Mouse (Mus musculus) ovary, adult 18-20 months (tissue): Measurements from ENCODE around the gene Serpina5.

Experiments used
- DNase-seq: peaks from one replicate; pipeline ENCODE4 v3.0.0; 2022; ENCODE audit warnings: low spot score, mixed read lengths

Gene Serpina5

DNA sequence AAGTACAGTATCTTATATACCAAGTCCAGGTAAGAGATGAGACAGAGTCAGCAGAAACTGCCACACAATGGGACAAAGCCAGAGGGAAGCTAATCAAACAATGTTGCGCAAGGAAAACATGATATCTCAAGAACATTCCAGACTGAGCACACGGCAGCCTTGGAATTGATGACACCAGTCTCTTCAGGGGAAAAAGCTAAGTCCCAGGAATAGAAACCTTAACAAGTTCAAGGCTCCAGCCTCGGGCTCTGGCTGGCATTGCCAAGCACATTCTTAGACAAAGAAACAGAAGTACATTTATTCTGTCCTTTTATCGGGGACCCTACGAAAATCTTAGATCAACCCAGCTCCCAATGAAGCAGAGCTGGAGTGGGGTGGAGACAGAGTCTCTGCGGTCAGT, at the start of gene Serpina5:
Gene Serpina5 (plus strand): TSS at position 346 of the 400 bp plus-strand sequence.
- peak; percentile 41 for DNase-seq

GRCm38 (mm10) chr12:104053995-104054394, 46.9 kb upstream of the Serpina5 start:
- no peak for DNase-seq

DNA sequence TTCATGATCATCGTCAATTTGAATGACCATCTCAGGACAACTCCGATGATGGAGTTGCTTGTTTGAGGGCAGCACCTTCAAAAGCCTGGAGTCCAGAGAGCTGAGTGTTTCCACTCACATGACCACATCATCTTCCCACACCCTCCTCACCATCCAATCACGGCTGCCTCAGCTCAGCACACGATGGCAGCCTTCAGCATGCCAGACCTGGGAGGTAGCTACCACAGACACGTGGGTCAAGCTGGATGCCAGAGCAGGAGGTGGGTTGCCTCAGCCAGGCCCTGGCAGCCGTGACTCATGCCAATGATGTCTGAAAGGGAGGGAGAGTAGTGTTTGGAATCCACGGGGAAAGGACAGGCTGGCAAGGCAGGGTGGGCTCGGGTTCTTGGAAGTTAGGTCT, 45.2 kb upstream of the Serpina5 start:
- no peak for DNase-seq

DNA sequence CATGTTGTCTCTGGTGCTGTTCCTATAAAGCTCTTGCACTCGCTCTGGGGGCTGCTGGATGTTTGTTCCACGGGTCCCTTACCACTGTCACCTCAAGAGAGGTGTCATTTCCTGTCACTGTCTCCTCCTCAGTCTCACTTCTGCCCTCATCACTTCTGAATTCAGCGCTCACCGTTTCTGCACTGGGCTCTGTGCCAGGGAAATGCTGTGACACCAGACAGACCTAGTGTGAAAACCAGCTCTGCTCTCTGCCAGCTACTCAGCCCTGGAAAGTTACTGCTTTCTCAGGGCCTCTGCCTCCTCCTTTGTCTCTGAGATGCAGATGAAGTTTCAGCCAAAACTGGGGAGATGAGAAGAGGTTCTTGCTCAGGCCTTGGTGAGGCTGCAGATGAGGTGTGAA, 43.9 kb upstream of the Serpina5 start:
- no peak for DNase-seq

DNA sequence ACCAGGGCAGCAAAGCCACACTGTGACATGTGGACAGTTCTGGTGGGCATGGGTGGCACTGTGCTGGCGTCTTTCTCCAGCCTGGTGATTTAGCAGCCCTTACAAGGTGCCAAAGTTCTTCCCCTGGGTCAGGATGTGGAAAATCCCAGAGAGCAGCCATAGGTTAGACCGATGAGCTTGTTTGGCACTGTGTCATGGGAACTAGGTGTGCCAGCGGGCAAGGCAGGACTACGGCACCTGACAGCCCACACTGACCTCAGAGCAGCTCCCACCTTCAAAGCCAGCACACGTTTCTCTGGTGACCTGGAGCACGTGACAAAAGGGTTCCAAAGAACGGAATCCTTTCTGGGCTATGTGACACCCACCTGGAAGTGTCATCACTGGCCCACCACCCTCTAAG, 43.4 kb upstream of the Serpina5 start:
- DNase-seq: no peak

- DNase-seq: no peak
These were observed 40.8 kb upstream of the Serpina5 start for GRCm38 (mm10) chr12:104060126-104060525.

DNA sequence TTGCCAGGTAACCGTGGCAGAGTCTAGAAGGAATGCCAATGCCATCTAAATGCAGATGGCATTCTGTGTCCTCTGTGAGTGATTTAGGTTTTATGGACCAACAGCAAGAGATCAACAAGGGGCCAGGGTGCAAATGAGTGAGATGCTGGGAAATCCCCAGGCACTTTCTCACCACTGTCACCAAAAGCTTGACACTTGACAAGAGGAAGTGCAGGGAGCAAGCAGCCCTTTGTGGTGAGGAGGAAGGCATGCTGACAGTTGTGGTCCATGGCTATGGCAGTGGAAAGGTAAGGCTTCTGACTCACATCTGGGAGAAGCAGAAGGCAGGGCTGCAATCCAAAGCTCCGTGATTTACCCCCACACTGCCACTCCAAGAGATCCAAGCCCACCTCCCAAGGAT, 39.1 kb upstream of the Serpina5 start:
- DNase-seq: no peak

- no peak for DNase-seq
These were observed 36.4 kb upstream of the Serpina5 start for GRCm38 (mm10) chr12:104064532-104064931.

- DNase-seq: no peak
These were observed 35.9 kb upstream of the Serpina5 start for GRCm38 (mm10) chr12:104064996-104065395.

GRCm38 (mm10) chr12:104066241-104066640, 34.7 kb upstream of the Serpina5 start:
- DNase-seq: peak; percentile 40

DNA sequence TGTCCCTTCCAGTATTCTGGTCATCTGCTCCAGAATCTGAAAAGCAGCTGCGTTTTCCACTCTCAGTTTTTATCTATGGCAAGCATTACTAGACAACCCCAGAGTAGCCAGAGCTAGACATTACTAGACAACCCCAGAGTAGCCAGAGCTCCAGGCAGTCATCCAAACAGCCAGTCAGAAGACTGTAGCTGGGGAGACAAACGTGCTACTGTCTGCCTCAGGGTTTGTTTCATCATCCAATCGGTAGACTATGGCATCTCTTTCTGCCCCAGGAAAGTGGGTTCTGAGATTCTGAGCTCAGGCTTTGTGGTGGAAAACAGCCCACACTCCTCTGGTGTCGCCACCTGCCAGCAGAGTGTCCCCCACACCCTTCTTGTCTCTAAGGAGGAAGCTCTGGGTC, 33.4 kb upstream of the Serpina5 start:
- peak; percentile 53 for DNase-seq

DNA sequence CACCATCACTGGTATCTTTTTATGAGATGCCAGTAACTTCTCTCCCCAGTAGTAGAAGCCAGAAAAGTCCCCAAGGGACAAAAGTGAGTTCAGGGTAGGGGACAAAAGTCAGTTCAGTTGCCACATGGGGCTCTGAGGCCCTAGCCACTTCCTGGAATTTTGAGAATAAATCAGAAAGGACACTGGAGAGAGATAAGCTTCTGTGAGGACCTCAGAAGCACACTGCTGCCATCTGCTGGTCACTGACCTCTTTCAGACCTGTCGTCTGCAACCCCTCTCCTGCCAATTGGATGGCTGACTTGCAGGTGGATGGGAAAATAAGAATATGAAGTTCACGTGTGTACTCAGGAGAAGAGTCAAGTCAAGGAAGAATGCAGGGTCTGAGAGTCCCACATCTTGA, 31.3 kb upstream of the Serpina5 start:
- DNase-seq: peak; percentile 62

DNA sequence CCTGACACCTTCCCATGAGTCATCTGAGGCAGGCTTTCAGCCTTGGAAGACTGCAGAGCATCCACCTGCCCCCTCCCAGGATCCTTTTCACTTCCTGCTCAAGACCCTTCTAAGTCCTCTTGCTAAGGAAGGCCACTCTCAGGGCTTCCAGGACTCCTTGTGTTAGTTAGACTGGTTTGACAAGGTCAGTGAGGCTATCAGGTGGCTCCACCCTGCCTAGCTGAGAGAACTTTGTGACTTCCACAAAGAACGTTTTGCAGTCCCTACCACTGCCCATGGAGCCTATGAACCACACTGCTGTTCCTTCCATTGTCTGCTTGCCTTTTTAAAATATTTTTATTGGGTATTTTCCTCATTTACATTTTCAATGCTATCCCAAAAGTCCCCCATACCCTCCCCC, 29.2 kb upstream of the Serpina5 start:
- no peak for DNase-seq

GRCm38 (mm10) chr12:104072286-104072685, 28.6 kb upstream of the Serpina5 start:
- DNase-seq: no peak

DNA sequence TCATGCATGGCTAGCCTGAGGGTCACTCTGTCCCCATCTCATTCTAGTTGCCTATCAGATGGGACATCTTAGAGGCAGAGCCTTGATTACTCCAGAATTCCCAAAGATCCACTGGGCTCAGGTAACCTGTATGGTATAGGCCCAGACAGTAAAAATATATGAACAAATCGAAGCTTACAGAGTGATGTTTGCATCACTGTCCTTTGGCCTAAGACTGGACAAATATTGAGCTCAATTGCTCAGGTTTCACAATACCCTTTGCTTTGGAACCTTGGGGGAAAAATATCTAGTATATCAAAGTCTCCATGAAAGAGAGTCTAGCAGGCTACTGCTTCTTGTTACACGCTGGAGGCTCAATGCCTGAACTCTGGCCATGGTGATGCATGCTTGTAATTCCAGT, 10.8 kb upstream of the Serpina5 start:
- no peak for DNase-seq

GRCm38 (mm10) chr12:104091303-104091702, 9.6 kb upstream of the Serpina5 start:
- no peak for DNase-seq

- DNase-seq: no peak
These were observed 4.9 kb downstream of the Serpina5 start for GRCm38 (mm10) chr12:104105847-104106246.

DNA sequence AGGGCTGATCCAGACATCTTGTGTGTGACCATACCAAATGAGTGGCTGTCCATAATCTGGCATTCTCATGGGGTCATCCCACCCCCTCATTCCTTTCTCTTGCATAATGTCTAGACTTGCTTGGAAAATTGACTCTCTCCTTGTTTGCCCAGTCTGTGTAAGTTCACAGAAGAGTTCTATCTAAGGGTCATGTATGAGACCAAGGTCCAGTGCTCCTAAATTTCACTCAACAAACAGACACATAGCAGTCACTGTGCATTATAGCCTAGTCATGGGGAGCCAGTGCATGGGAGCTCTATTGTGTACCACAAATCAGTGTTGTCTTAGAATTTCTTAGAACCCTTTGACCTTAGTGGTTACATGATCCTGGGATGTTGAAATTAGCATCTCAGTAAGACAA, 6.0 kb downstream of the Serpina5 start:
- no peak for DNase-seq

GRCm38 (mm10) chr12:104108507-104108906, 7.6 kb downstream of the Serpina5 start:
- DNase-seq: no peak

DNA sequence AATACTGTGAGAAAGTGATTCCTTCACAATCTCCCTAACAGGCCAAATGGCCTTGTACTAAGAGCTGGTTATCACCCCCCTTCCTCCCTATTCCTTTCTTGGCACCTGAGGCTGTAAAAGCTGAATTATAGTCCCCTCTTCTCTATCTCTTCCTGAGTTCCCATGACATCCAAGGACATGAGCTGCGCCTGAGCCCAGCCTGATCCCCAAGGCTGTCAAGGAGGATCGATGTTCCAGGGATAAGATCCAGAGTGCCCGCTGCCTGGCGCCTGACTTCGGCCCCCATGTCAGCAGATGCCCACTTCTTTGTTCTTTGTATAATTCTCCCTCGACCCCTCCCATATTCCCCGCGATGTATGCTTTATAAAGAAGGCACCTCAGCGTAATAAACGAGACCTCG, 11.4 kb downstream of the Serpina5 start, which contains the start of gene Serpina3a:
Gene Serpina3a (plus strand): TSS at position 392 of the 400 bp plus-strand sequence.
- DNase-seq: peak; percentile 51

GRCm38 (mm10) chr12:104114921-104115579, 14.1 kb downstream of the Serpina5 start:
- no peak for DNase-seq

DNA sequence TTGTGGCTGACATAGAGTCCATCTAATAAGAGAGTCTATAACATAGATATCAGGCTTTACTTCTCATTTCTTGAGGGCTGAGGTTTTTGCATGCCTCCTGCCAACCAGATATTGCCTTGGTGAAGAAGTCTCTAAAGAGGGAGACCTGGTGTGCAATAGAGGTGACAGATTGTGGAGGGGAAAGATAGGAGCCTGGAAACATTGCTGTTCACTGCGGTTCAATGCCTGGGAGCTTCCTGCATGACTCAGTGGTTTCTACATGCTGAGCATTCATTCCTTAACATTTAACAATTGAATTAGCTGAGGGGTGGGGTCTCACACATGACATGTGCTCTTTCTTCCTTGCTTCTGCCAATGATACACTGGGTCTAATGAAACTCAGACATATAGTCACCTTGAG, 22.2 kb downstream of the Serpina5 start:
- no peak for DNase-seq

- DNase-seq: no peak
These were observed 23.1 kb downstream of the Serpina5 start for GRCm38 (mm10) chr12:104123996-104124395.

GRCm38 (mm10) chr12:104125021-104125560, 24.2 kb downstream of the Serpina5 start:
- DNase-seq: no peak
